Mouse (Mus musculus) stomach, embryonic 14.5 days (tissue): ENCODE results near the gene Mybpc3. TPM values are rescaled to one million over a fixed set of nuclear protein-coding genes. Genes with fewer than 3 reads are reported as not detected.
A peak's percentile ranks its signal among the peaks of the same experiment; 100 is the strongest.

Source experiments
- ATAC-seq: fragments of 200-750 bp; cut with Nextera tagmentation; 2 replicates; pipeline ENCODE4 v1.8.0; 2017; ENCODE audit warnings: low read depth, moderate TSS enrichment; ENCODE audit not compliant: insufficient number of reproducible peaks, insufficient read depth, low FRiP score
- H3K27ac ChIP-seq: fragments of 300-500 bp; sonication (generic); 2 replicates; pipeline ENCODE4 v1.5.1; 2014; ENCODE audit warnings: mild to moderate bottlenecking, low read length, moderate library complexity, mixed read lengths
- H3K27me3 ChIP-seq: fragments of 300-500 bp; sonication (generic); 2 replicates; pipeline ENCODE4 v1.6.1; 2014; ENCODE audit warnings: low read length, control low read depth, mixed read lengths; ENCODE audit not compliant: control insufficient read depth, insufficient read depth
- H3K36me3 ChIP-seq: fragments of 300-500 bp; sonication (generic); 2 replicates; pipeline ENCODE4 v1.6.1; 2014; ENCODE audit warnings: mild to moderate bottlenecking, control low read depth, low read length, moderate library complexity, mixed read lengths; ENCODE audit not compliant: control insufficient read depth, insufficient read depth
- H3K4me1 ChIP-seq: fragments of 300-500 bp; sonication (generic); 2 replicates; pipeline ENCODE4 v1.6.1; 2014; ENCODE audit warnings: low read length, control low read depth, mixed read lengths; ENCODE audit not compliant: control insufficient read depth, insufficient read depth
- H3K4me2 ChIP-seq: fragments of 300-500 bp; sonication (generic); replicated peaks from 2 replicates; pipeline ENCODE4 v1.6.1; 2014; ENCODE audit warnings: low read depth, low read length, control low read depth
- H3K4me3 ChIP-seq: fragments of 300-500 bp; sonication (generic); 2 replicates; pipeline ENCODE4 v1.5.1; 2014; ENCODE audit warnings: low read depth, low read length, control low read depth
- H3K9ac ChIP-seq: fragments of 300-500 bp; sonication (generic); replicated peaks from 2 replicates; pipeline ENCODE4 v1.6.1; 2014; ENCODE audit warnings: low read depth, mild to moderate bottlenecking, control low read depth, low read length, moderate library complexity, mixed read lengths
- H3K9me3 ChIP-seq: fragments of 300-500 bp; sonication (generic); 2 replicates; pipeline ENCODE4 v1.6.1; 2016; ENCODE audit warnings: low read depth, low read length, control low read depth; ENCODE audit not compliant: control insufficient read depth
- WGBS: fragments of 180-500 bp; shearing (Covaris S2); extraction: QIAGEN DNeasy Blood & Tissue Kit; methylation state at CpG from one replicate; pipeline ENCODE4 v1.1.7; 2014; 5-methylcytosine and 5-hydroxymethylcytosine counted together
- polyA plus RNA-seq: library from polyadenylated mRNA; unstranded; fragments of >200 nt; fragmentation: Nextera tagmentation; extraction: Ambion mirVana; gene quantifications from 2 replicates; pipeline ENCODE4 v1.2.1, GENCODE M21; 2014

Mybpc3 gene
- polyA plus RNA-seq, 1 experiment from 2014 or later: 0.42 TPM

- ATAC-seq: peak; percentile 73
- H3K4me1 ChIP-seq: no peaks in the 10 kb centered on the region
- no peak overlapping the region for H3K27ac ChIP-seq
- H3K27me3 ChIP-seq: no peaks in the 10 kb centered on the region
- WGBS: 0% methylated on average over 30 of the region's 36 CpGs
- H3K9ac ChIP-seq: peak overlapping the region; percentile 64
- H3K4me2 ChIP-seq: peak overlapping the region; percentile 90
- no peaks in the 10 kb centered on the region for H3K9me3 ChIP-seq
- peak overlapping the region; percentile 50 for H3K4me3 ChIP-seq
- H3K36me3 ChIP-seq: no peaks in the 10 kb centered on the region
Measured at GRCm38 (mm10) chr2:91078314-91079025, 39.5 kb upstream of the Mybpc3 start.

DNA sequence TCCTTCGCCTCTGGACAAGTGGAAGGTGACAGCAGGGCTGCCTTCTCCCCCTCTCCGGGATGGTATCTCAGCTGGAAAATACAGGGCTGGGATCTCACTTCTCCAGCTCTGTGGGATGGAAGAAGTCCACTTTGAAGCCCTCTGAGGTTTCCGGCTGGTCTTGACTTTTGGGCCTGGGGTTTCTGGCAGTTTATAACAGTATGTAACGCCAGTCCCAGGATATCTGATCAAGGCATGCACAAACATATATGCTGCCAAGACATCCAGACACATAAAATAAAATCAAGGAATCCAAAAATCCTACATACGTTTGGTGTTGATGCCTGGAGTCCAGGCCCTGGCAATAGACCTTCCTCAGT is 38.9 kb upstream of the Mybpc3 start:
- no peak overlapping the region for H3K27ac ChIP-seq
- no peaks in the 10 kb centered on the region for H3K9me3 ChIP-seq
- H3K4me2 ChIP-seq: peak overlapping the region; percentile 90
- H3K4me3 ChIP-seq: peak overlapping the region; percentile 50
- no peaks in the 10 kb centered on the region for H3K36me3 ChIP-seq
- 26% methylated on average over 5 of the region's 5 CpGs for WGBS
- ATAC-seq: no peak
- peak overlapping the region; percentile 64 for H3K9ac ChIP-seq
- no peaks in the 10 kb centered on the region for H3K27me3 ChIP-seq
- no peaks in the 10 kb centered on the region for H3K4me1 ChIP-seq

DNA sequence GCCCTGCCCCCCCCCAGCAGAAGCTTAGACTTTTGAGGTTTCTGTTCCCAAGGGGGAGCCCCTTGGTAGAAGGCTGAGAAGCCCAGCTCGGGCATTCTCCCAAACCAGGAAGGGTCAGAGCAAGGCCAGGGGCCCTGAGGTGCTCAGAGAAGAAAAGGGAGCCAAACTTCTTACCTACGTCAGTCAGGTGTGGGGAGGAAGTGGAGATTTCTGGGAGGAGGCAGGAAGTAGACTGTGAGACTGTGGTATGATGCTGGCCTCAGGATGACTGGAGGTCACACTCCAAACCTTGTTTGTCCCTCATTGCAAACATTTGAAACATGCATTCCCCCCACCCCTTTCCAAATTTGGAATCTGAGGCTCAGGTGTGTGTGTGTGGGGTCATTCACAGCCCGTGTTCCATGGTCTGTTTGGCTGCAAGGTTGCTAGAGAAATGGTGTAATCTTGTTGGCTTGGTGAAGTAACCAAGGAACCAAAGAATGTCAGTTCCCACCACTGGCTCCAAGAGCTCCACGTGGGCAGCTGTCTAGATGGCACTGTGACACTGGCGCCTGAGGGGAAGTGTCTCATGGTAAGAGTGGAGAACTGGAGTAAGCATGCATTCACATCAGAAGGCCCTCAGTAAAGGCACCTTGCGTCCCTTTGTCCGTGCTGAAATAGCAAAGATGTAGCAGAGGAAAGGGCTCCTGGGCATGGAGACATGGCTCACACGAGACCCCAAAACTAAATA is 37.0 kb upstream of the Mybpc3 start:
- Histone ChIP-seq H3K4me2 (no peak overlapping the region), H3K36me3 (no peaks in the 10 kb centered on the region), H3K4me1 (no peaks in the 10 kb centered on the region), H3K9me3 (no peaks in the 10 kb centered on the region), H3K27ac (no peak overlapping the region), H3K27me3 (no peaks in the 10 kb centered on the region), H3K4me3 (no peak overlapping the region), H3K9ac (no peak overlapping the region)
- no peak for ATAC-seq
- 77% methylated on average over 8 of the region's 8 CpGs for WGBS

DNA sequence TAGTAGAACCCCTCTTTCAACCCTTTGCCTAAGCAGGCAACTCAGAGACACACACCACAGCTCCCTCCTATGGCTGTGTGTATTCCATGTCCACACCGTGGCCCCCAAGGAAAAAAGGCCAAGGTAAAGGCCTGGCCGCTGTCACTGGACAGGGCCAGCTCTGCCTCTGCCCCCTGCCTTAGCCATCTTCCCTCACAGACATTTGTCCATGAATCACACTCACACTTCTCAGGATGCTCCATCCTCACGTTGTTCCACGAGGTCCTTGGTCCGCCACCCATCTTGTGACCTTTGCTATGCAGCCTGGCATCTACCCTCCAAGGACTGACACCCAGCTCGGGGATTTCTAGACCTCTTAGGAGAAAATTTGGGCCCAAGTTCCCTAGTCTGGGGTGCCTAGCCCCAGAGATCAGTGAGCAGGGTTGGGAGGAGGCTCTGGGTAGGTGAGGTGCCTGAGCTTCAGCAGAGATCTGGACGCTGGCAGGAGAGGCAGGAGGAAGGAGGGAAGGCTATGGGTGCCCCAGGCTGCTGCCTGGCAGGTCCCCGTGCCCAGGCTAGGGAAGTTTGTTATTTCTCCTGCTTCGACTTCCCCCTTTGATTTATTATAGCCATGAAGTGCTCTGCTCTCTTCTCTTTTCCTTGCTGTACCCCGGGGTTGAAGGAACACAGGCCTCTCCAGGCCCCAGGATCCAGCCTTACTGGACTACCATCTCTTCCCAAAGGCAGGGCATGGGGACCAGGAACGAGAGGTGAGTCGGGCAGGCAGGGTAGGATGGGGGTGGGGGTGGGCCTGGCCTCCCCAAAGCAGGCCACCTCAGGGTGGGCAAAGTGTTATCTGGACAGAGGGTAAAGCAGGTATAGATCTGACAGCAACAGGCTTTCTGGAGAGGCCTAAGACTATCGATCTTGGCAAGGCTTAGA is 35.9 kb upstream of the Mybpc3 start, which contains the start of gene Spi1:
Gene Spi1 (plus strand): TSS at position 616 of the 921 bp plus-strand sequence.
- no peak within 1 kb of the TSS for H3K4me3 ChIP-seq
- WGBS: 75% methylated on average over 13 of the region's 13 CpGs
- H3K4me2 ChIP-seq: no peak within 1 kb of the TSS
- H3K27ac ChIP-seq: no peak within 1 kb of the TSS
- H3K4me1 ChIP-seq: no peaks in the 10 kb centered on the region
- no peak for ATAC-seq
- no peak within 1 kb of the TSS for H3K9ac ChIP-seq
- no peaks in the 10 kb centered on the region for H3K9me3 ChIP-seq
- no peaks in the 10 kb centered on the region for H3K36me3 ChIP-seq
- H3K27me3 ChIP-seq: no peaks in the 10 kb centered on the region

- Histone ChIP-seq H3K9me3 (no peaks in the 10 kb centered on the region), H3K4me3 (no peak overlapping the region), H3K27me3 (no peaks in the 10 kb centered on the region), H3K36me3 (no peaks in the 10 kb centered on the region), H3K4me2 (no peak overlapping the region), H3K9ac (no peak overlapping the region), H3K27ac (no peak overlapping the region), H3K4me1 (no peaks in the 10 kb centered on the region)
- ATAC-seq: no peak
- 67% methylated on average over 11 of the region's 11 CpGs for WGBS
Measured at GRCm38 (mm10) chr2:91082844-91083243, 35.1 kb upstream of the Mybpc3 start.

DNA sequence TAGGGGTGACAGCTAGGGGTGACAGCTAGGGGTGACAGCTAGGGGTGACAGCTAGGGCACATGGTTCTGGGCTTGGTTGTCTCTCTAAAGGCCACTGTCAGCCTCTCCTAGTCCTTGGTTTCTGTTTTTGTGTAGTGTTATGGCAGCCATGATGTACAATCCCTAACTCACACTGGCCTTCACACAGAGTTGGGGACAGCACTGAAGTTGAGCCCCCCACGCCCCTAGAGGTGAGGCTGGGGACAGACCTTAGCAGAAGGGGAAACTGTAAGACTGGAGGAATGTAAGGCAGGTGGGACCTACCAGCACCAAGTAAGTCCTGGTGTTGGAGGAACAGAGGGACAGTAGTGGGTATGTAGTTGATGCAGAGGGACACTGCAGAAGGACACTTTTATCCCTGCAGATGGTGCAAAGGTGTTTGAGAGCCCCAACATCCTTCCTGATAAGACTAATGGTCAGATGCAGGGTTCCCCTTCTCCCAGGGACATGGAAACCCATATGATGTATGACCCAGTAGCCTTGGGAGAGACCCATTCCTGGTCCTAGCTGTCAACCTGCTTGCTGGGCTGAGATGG is 34.5 kb upstream of the Mybpc3 start:
- no peak overlapping the region for H3K9ac ChIP-seq
- WGBS: 60% methylated on average over 1 of the region's 1 CpGs
- H3K9me3 ChIP-seq: no peaks in the 10 kb centered on the region
- no peak for ATAC-seq
- no peak overlapping the region for H3K4me3 ChIP-seq
- no peaks in the 10 kb centered on the region for H3K4me1 ChIP-seq
- no peaks in the 10 kb centered on the region for H3K36me3 ChIP-seq
- 0 out of 2 replicates have a peak overlapping the region, but pooled peaks have one; percentile 7 for H3K27ac ChIP-seq
- no peak overlapping the region for H3K4me2 ChIP-seq
- H3K27me3 ChIP-seq: no peaks in the 10 kb centered on the region

DNA sequence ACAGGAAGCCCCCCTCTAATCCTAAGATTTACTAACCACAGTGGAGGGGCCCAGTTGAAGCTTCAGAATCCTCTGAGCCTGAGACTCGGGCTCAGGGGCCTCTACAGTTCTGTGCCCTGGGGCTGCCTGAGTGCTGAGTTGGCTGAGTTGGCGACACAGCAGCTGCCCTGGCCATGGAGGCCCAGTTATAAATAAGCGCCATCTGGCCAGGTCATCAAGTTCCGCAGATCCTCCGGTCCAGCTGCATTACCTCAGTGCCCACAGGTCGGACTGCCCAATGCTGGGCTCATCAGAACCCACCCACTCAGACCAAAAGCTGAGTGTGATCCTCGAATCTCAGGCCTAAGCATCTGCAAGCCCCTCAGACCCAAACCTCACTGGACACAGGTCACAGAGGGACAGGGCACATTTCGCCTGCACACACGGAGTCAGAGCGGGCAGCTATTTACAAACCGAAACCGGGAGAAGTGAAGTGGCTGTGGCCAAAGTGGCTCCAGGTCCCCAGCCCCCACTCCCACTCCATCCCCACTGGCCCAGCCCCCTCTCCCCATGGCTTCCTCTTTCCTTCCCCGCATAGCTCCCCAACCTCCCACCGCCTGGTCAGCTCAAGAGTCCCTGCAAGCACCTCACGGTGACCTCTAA is 33.6 kb upstream of the Mybpc3 start:
- ATAC-seq: no peak
- Histone ChIP-seq H3K9me3 (no peaks in the 10 kb centered on the region), H3K4me2 (no peak overlapping the region), H3K4me3 (no peak overlapping the region), H3K36me3 (no peaks in the 10 kb centered on the region), H3K27me3 (no peaks in the 10 kb centered on the region), H3K9ac (no peak overlapping the region), H3K4me1 (no peaks in the 10 kb centered on the region), H3K27ac (no peak overlapping the region)
- 80% methylated on average over 15 of the region's 15 CpGs for WGBS
